Mouse (Mus musculus): Measurements from ENCODE around the gene Gm10521.
"Not testable (repeated sequence)": the region's sequence is repeated elsewhere in the genome, so short reads cannot be mapped to it uniquely, and the experiment has no call there.

The Gm10521 gene

GRCm38 (mm10) chr1:171895364-171895763, at the start of gene Gm10521:
Gene Gm10521, plus strand, starts transcription at chr1:171895664.
- not testable (repeated sequence) for DNase-seq (ENCODE audit: low read depth, low spot score)

DNA sequence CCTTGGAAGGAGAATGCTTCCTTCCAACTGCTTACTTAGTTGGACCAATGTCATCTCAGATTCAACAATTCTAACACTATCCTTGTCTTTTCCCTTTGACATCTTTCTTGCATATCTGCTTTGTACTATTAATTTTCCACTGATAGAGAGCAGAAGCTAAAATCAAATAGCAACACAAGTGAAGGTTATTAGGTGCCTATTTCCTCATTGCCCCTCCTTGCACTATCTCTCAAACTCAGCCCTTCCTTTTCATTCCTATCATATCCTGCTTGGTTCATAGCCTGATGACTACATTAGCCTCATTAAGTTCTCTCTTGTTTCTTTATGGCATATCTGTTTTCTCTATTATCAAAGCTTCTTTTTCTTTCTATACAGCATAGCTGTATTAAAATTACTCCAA, 47.3 kb upstream of the Gm10521 start:
- no peak for DNase-seq (ENCODE audit: low read depth, low spot score)

DNA sequence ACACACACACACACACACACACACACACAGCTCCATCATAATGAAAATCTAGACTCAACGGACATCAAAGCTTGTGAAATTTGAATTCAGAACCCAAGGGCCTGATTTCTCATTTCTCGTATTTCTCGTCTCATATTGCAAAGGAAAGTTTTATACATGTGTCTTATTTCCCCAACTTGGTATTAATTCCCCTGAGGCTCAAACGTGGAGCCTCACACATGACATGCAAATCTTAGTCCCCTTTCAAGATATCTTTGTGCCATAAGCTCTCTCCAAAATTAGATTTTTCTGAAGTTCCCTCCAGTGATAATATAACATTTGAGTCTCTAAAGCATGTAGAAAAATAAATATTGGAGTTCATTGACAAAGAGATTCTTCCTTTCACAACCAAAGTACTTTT, 46.7 kb upstream of the Gm10521 start:
- no peak for DNase-seq (ENCODE audit: low read depth, low spot score)

DNA sequence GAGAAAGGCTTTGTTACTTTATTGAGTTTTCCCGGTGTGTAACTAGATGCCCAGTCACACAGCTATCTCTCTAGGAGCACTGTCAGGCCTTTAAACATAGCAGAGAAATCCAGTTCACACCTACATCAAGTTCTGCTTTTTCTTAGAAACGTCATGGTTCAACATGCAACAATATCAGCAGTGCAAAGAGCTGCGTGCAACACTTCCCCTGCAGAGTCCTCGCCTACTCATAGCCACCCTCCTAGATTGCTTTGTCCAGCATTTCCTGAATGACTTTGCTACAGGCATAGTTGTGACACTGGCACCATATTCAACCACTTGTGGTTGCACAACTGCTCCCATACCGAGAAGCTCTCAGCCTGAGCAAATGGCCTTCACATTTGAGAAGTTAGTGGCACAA, 46.0 kb upstream of the Gm10521 start:
- no peak for DNase-seq (ENCODE audit: low read depth, low spot score)

DNA sequence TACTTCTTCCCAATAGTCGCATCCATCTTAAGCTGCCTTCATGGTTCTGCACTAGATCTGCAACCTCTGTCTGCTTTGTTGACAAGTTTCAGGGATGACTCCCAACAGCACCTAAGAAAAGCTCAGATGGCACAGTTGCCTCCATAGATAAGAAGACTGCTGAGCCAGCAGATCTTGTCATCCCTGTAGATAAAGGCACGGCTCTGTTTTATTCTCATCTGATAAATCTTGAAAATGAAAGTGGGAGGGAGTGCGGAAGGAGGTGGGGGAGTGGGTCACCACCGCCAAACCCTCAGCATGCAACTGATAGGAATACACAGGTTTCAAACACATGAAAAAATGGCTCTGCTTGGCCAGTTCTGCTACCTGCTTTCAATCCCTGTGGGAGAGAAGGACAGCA, 30.0 kb upstream of the Gm10521 start:
- DNase-seq (ENCODE audit: low read depth, low spot score): no peak

DNA sequence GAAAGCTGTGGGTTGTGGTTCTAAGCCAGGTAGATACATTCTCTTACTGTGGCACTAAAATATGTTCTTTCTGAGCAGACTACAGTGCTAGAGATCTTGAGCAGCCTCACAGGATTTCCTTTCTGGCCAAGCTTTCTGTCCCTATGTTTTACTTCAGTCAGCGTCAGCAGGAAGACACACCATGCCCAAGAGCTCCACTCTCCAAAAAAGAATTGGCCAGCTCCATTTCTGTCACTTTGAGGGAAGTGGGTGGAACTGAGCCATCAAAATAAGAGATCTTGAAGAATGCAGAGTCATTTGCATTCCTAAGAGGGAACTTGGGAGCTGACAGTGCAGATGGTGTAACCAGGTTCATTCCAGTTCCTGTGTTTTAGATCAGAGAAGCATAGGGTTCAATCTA, 8.5 kb upstream of the Gm10521 start:
- DNase-seq (ENCODE audit: low read depth, low spot score): no peak

DNA sequence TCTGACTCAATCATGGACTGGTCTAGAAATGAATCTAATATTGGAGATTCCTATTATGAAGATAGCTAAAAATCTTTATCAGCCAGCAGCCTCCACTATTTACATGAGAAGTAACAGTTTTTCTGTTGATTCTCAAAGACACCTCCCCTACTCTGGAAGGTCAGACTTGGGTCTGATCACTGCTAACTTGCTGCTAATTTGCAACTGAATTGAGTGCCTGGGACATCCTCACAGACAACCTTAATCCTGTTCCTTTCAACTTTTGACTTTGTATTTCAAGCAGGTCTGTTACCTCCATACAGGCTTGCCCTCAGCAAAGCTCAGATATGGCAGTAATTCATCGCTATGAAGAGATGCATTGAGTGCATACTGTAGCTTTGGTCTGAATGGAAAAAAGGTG, 8.5 kb downstream of the Gm10521 start:
- DNase-seq (ENCODE audit: low read depth, low spot score): no peak

DNA sequence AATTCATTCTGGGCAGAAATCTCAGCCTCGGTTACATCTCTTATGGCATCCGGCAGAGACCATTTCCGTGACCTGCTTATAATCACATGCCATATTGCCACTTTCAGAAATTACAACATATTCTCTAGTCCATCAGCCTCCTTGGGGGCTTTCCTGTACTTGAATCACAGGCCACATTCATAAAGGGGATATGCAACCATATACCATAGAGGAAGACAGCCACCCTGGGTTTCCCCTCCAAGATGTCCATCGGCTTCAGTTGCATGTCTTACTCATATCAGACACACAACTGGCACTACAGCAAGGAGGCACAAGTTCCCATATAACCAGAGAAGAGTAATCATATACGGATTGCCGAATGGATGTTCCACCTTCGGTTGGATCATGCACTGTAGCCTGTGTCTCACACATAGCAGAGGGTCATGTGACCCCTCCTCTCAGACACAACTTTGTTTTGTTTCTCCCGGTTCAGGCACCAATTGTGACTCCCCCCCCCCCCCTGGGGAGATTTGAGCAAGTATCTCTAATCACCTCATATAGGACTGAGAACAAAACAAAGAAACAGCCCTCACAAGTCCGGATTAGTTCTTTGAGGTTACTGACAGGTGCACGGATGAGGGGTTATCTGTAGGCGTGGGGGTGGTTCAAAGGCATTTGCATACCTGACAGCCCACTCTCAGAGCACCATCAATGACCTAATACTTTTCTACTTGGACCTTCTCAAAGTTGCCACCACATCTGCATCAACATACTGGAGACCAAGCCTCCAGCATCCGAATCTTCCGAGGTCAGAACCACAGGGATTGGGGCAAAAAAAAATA, 20.4 kb downstream of the Gm10521 start:
- no peak for DNase-seq (ENCODE audit: low read depth, low spot score)

- DNase-seq (ENCODE audit: low read depth, low spot score): no peak
Observed at GRCm38 (mm10) chr1:171917305-171918039, 22.0 kb downstream of the Gm10521 start, which contains the start of gene Slamf6. Gene Slamf6, plus strand, starts transcription at chr1:171917515.

DNA sequence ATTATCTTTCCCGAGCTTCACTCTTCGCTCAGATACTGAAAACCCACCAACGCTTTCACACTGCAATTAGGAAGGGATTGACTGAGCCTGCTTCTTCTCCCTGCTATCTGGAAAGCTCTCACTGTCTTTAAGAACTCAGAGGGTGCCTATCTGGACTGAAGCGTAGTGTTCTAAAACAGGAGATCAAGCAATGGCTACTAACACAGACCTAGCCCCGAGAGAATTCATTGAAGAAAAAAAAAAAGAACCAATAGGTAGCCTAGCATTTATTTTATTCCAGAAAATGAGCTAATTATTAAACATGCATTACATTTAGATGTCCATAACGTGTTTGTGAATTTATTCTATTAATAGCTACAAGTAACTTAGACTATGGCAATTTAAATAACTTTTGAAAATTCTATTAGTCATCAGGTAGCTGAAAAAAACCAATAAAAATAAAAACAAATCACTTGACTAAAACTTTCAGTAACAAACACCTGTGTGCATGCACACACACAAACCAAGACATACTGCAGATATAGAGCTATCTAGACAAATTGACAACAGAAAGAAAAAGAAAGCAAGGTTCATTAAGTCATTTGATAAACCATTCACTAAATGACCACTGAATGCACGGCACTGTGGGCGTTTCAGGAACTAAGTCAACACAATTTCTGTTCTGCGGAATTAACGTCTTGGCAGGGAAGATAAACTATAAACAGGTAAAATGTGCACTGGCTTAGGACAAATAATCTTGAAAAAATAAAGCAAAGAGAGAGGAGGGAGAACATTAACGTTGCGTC, 22.9 kb downstream of the Gm10521 start:
- DNase-seq (ENCODE audit: low read depth, low spot score): no peak

DNA sequence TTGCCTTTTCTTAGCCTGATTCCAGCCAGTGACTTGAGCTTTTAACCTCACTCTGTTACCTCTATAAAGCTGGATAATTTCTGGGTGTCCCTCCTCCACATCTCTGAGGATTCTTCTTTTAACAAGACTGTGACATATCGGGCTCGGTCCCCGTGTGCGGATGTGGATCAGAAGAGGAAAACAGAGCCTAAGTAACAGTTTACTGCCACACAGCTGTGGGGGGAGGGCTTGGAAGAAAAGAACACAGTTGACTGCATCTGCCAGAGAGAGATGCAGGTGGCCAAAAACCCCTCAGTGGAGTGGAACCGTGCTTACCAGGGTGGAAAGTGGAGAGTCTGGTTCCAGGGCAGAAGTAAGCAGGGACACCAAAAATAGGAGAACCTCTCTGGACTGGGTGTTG, 23.7 kb downstream of the Gm10521 start:
- no peak for DNase-seq (ENCODE audit: low read depth, low spot score)

- no peak for DNase-seq (ENCODE audit: low read depth, low spot score)
Observed at GRCm38 (mm10) chr1:171919901-171920510, 24.5 kb downstream of the Gm10521 start.

DNA sequence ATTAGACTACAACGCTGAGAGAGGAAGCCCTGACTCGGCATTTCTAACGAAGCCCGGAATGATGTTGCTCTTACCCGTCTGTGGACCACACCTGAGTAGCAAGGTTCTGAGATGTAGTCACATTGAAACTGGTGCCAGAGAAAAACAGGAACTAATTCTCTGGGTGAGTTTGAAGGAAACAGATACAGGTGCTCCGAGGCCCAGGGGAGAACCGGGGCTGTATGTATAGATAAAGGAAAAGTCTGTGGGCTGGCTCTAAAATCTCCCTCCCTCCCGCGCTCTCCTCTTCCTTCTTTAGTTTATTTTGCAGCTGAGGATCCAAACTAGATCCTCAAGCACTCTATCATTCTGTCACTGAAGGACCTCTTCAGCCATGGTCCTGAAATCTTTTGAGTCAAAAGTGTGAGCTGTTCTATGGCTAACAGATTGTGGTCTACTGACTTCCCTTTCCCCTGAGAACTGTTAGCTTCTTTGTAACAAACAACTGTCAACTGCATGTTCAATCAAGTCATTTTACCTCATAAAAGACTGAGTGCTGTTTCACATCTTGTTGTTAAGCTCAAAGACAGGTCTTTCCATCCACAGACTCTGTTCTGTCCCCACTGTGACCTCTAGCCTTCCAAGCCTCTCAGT, 25.6 kb downstream of the Gm10521 start:
- DNase-seq (ENCODE audit: low read depth, low spot score): no peak

- DNase-seq (ENCODE audit: low read depth, low spot score): no peak
Observed at GRCm38 (mm10) chr1:171921641-171922040, 26.2 kb downstream of the Gm10521 start.

- DNase-seq (ENCODE audit: low read depth, low spot score): no peak
Observed at GRCm38 (mm10) chr1:171922844-171923243, 27.4 kb downstream of the Gm10521 start.

DNA sequence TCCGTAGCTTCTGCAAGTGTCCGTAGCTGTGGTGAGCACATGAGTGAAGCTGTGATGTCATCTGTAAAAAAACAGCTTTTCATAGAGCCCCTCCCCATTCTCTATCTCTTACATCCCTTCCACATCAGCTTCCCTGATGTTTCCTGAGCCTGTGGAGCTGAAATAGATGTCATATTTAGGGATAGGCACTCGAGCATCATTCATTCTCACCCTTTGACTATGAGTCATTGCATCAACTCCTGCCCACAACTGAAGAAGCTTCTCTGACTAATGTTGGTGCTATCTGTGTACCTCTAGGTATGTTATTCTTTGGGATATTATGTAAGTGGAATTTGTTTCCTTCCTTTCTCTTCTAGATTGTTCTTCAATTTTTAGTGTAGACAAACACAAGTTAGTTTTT, 29.4 kb downstream of the Gm10521 start:
- no peak for DNase-seq (ENCODE audit: low read depth, low spot score)

DNA sequence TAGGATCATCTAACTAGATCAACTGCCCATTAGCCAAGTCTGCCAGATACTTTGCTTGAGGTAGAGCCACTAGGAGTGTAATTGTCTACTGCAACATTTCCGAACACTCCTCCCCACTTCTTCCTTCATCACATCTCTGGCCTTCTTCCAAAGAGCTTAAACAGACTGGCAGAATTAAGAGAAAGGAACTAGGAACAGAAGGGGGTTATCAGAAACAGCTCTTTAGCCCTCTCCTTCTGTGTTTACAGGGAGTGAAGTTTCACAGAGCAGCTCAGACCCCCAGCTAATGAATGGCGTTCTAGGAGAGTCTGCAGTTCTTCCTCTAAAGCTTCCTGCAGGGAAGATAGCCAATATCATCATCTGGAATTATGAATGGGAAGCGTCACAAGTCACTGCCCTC, 38.4 kb downstream of the Gm10521 start:
- DNase-seq (ENCODE audit: low read depth, low spot score): no peak

DNA sequence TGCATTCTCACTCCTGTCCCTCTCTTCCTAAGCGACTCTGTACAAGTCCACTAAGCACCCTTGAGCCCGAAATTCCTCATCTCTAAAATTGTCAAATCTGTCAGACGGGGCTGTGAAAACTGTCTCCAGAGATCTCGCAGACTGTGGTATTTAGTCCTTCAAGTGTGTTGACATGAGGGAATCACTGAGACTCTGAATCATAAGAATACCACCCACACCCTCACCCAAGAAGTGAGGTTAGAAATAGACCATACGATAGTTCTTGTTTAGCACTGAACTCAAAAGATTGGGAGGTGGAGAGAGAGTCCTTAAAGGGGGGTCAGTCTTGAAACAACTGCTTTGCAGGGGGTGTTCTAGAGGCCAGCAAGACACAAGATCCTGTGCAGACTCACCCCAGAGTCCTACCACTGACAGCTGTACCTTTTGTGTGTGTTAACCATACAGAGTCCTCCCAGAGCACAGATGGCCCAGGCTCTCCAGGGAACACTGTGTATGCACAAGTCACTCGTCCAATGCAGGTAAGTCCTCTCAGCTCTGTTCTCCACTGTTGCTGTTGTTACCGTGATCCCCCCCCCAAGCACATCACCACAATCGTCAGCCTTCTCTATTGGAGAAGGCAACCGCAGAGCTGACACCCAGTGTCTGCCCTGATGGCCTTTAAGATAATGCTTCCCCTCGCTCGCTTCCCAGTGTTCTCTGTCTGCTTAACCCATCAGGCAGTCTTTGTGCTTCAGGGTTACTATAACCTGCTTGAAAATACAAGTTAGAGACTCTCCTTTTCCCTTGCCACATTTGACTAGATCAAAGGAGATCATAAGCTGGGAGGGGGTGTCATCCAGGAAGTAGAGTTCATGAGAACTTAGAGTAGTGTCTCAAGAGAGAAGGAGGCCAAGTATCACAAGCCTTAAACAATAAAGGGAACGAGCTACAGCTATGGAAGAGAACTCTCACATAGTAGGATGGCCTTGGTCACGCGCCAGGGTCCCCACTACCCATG, 43.8 kb downstream of the Gm10521 start:
- DNase-seq (ENCODE audit: low read depth, low spot score): no peak

GRCm38 (mm10) chr1:171940626-171941025, 45.2 kb downstream of the Gm10521 start:
- no peak for DNase-seq (ENCODE audit: low read depth, low spot score)

DNA sequence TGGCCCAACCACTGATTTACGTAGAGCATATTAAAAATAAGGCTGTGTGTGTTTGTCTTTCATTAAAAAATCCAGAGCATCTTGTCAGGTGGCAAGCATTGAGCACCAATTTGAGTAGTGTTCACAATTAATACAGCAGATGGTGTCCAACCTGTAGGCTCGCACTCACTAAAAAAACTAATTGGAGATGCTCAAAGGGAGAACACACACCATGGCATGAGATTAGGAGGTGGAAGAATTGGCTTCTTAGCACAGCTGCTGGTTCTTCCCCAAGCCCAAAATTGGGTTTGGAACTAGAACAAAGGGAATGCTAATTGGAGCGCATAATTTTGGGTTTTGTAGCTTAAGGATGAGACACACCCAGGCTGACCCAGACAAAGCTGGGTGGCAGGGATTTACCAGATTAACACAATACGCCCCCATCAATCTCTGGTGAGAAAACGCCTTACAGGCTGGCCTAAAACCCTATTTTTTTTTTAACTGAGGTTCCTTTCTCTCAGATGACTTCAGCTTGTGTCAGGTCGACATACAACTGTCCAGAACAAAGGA, 51.1 kb downstream of the Gm10521 start:
- no peak for DNase-seq (ENCODE audit: low read depth, low spot score)
